Mouse (Mus musculus): ENCODE results near the gene Abhd10.
A peak's percentile ranks its signal among the peaks of the same experiment; 100 is the strongest.

The Abhd10 gene

GRCm38 (mm10) chr16:45742615-45743476 is at the start of gene Abhd10:
Gene Abhd10 (minus strand): TSS chr16:45742955.
- DNase-seq (ENCODE audit: low read depth): peak; percentile 95

GRCm38 (mm10) chr16:45791286-45791685 is 48.5 kb upstream of the Abhd10 start:
- DNase-seq (ENCODE audit: low read depth): no peak

GRCm38 (mm10) chr16:45789311-45789710 is 46.6 kb upstream of the Abhd10 start:
- no peak for DNase-seq (ENCODE audit: low read depth)

- DNase-seq (ENCODE audit: low read depth): no peak
Measured at GRCm38 (mm10) chr16:45787650-45788049, 44.9 kb upstream of the Abhd10 start.

DNA sequence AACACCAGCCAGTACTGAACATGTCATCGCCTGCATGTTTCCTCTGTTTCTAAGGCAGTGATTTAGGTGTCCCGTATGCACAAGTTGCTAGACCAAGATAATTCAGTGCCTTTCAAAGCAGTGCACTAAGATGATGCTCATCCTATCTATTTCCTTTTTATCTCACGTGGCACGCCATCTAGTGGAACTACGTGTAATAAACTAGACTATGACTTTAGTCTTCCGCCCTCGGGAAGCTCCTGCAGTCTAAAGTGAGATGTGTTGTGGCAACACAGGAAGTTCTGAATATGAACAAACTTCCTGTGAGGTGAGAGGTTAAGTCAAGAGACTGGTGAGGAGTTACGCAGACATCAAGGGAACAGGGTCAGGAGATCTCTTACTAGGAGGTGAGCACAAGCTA is 43.9 kb upstream of the Abhd10 start:
- DNase-seq (ENCODE audit: low read depth): peak; percentile 5

DNA sequence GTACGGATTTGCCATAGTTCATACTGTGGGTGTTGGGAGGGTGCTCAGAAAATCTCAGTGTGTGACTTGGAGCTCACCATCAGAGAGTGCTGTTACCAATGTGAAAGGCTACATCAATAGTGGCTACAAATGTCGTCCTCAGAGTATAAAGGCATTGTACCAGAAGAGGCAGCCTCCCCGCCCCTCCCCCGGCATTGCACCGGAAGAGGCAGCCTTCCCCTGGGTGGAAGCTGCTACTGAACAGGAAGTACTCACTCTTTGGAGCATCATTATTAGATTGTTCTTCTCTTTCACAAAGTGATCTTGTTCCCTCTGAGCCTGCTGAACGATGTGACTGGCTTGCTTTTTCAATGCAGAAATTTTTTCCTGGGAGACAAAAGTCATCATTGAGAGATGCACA is 37.2 kb upstream of the Abhd10 start:
- DNase-seq (ENCODE audit: low read depth): no peak

DNA sequence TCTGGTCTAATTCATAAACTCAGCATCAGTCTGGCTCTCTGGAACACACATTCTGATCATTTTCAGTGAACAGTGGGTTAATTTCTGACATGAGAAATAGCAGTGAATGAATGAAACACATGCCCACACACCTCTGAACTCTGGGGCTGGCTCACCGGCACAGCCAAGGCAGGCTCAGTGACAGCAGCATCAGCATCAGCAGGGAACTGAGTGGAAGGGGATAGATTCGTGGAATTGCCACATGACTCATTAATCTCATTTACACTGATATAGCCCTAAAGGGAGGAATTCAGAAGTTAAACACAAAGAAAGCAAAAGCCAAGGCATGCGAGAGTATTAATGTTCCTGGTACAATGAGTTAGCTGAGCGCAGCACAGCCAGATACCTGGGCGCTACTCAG is 32.1 kb upstream of the Abhd10 start:
- no peak for DNase-seq (ENCODE audit: low read depth)

DNA sequence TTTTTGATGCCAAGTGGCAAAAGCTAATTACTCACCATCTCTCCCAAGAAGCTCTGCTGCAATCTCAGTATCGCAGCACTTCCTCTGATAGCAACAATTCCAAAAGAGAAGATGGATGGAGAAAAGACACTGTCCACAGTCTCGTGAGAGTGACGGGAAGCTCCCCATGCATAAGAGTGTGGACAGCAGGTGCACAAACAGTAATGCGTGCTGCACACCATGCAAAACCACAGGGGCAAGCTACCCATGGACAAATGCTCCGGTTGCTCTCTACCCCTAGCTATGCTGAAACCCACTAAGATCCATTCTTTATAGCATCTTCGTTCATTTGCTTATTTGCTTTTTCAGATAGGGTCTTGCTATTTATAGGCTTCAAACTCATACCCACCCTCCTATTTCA is 28.2 kb upstream of the Abhd10 start:
- no peak for DNase-seq (ENCODE audit: low read depth)

DNA sequence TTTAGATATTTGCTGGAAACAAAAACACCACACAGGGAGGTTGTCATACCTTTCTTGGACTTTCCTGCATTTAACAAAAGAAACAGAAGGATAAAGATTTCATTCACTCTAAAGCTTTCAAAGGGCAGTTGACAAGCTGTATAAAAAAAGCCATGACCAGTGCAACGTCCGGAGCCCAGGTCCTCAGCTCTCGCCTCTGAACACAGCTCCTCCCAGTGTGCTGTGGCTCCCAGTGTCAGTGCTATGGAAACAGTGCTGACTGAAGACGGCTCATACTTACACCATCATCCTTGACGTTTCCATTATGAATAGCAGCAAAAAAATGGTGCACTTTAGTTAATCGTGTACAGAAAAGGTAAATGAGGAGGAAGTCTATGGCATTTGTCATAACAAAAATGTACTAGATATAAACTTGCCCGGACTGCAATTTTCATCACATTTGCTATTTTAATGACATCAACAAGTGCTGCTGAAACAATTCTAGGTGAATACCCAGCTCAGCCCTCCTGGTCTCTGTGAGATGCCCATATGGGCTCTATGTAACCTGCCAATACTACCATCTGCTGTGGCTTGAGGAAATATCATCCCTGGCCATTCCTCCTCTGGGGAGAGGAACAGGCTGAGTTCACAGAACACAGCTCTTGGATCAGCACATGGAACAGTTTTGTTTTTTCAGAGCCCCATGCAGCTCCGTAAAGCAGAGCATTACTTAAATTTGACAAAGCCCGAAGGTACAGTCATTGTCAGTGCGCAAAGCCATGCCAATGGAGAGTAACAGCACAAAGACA is 25.3 kb upstream of the Abhd10 start:
- no peak for DNase-seq (ENCODE audit: low read depth)

DNA sequence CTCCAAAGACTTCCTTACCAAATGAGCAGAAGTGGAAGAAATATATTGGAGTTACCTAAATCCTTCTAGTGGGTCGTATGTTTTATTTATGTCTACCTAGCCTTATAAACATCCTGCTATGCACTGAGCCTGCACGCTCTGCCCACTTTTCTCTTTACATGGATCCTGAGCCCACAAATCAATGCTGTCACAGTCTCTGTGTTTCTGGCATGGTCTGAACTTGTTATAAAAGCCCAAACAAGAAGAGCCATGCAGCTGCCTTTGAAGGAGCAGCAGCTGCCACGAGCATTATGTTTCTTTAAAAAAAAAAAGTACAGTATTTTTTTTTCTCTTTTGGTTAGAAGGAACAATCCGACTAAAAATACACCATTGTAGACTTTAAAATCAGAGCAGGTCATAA is 24.7 kb upstream of the Abhd10 start:
- DNase-seq (ENCODE audit: low read depth): no peak

GRCm38 (mm10) chr16:45765801-45766494 is 23.2 kb upstream of the Abhd10 start:
- DNase-seq (ENCODE audit: low read depth): no peak

- DNase-seq (ENCODE audit: low read depth): no peak
Measured at GRCm38 (mm10) chr16:45765102-45765501, 22.3 kb upstream of the Abhd10 start.

DNA sequence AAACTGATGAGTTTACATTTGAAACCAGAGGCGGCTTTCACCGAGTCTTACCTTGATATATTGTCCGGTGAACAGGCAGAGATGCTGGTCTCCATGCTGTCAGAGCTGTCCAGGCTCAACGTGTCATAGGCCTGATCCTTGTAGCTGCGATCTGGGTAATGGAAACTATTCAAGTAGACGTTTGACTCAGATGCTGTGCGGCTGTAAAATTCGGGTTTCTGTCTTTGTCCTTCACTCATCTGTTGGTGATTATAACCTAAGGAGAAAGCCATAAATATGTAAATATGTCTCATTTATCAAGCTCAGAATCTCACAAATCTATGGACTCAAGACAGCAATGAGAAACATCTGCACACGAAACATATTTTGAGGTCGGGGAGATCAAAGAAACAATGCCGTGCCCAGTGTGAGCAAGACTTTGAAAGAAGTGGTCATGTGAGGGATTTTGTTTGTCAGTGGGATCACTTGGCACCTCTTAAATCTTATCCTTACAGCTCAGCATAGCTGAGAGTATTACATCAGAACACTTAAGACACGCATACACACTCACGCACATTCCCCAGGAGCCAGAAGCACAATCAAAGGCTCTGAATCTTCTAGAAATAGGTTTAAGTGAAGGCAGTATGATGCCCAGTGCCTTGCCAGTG is 20.2 kb upstream of the Abhd10 start:
- peak; percentile 67 for DNase-seq (ENCODE audit: low read depth)

GRCm38 (mm10) chr16:45761425-45761824 is 18.7 kb upstream of the Abhd10 start:
- DNase-seq (ENCODE audit: low read depth): peak; percentile 32

- no peak for DNase-seq (ENCODE audit: low read depth)
Measured at GRCm38 (mm10) chr16:45758726-45759269, 16.0 kb upstream of the Abhd10 start.

- no peak for DNase-seq (ENCODE audit: low read depth)
Measured at GRCm38 (mm10) chr16:45757421-45758078, 14.8 kb upstream of the Abhd10 start.

- DNase-seq (ENCODE audit: low read depth): peak; percentile 85
Measured at GRCm38 (mm10) chr16:45756855-45757254, 14.1 kb upstream of the Abhd10 start.

- DNase-seq (ENCODE audit: low read depth): peak; percentile 7
Measured at GRCm38 (mm10) chr16:45743591-45744144, 913 bp upstream of the Abhd10 start.

- no peak for DNase-seq (ENCODE audit: low read depth)
Measured at GRCm38 (mm10) chr16:45737880-45738279, 4.9 kb downstream of the Abhd10 start.

DNA sequence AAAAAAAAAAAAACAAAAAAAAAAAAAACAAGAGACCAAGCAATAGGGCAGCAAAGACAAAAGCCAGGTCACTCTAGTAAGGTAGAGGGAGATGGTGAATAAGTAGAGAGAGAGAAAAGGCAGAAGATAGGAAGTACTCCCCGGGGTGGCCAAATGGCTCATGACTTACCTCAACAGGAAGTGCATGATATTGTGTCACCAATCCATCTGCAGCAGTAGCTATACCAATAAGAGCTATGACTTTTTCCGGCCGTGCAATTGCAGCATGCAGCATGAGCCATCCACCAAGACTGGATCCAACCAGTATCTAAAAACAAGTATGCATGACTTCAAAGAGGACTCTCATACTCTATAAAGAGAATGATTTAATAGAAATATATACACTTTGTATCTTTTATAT is 6.0 kb downstream of the Abhd10 start:
- DNase-seq (ENCODE audit: low read depth): no peak

GRCm38 (mm10) chr16:45729163-45729562 is 13.6 kb downstream of the Abhd10 start:
- no peak for DNase-seq (ENCODE audit: low read depth)
